Mouse (Mus musculus) lung, embryonic 14.5 days (tissue): ENCODE results near the gene Gucy2c. TPM values are rescaled to one million over a fixed set of nuclear protein-coding genes. Genes with fewer than 3 reads are reported as not detected.

Experiments
- ATAC-seq: fragments of 200-750 bp; cut with Nextera tagmentation; 2 replicates; pipeline ENCODE4 v1.8.0; 2017; ENCODE audit warnings: mild to moderate bottlenecking, moderate TSS enrichment, moderate library complexity; ENCODE audit not compliant: insufficient read depth
- DNase-seq: peaks from one replicate; pipeline ENCODE4 v3.0.0-alpha.2; 2015
- H3K27ac ChIP-seq: fragments of 300-500 bp; sonication (generic); 2 replicates; pipeline ENCODE4 v1.5.1; 2014; ENCODE audit warnings: low read depth, mild to moderate bottlenecking, moderate library complexity
- H3K27me3 ChIP-seq: fragments of 300-500 bp; sonication (generic); 2 replicates; pipeline ENCODE4 v1.6.1; 2014; ENCODE audit warnings: low read length, control low read depth; ENCODE audit not compliant: insufficient read depth
- H3K36me3 ChIP-seq: fragments of 300-500 bp; sonication (generic); 2 replicates; pipeline ENCODE4 v1.6.1; 2014; ENCODE audit warnings: control low read depth; ENCODE audit not compliant: insufficient read depth
- H3K4me1 ChIP-seq: fragments of 300-500 bp; sonication (generic); 2 replicates; pipeline ENCODE4 v1.6.1; 2014; ENCODE audit warnings: antibody characterized with exemption, control low read depth; ENCODE audit not compliant: insufficient read depth
- H3K4me2 ChIP-seq: fragments of 300-500 bp; sonication (generic); 2 replicates; pipeline ENCODE4 v1.6.1; 2014; ENCODE audit warnings: mild to moderate bottlenecking
- H3K4me3 ChIP-seq: fragments of 300-500 bp; sonication (generic); 2 replicates; pipeline ENCODE4 v1.5.1; 2014; ENCODE audit warnings: low read depth, low read length
- H3K9ac ChIP-seq: fragments of 300-500 bp; sonication (generic); 2 replicates; pipeline ENCODE4 v1.6.1; 2014
- H3K9me3 ChIP-seq: fragments of 300-500 bp; sonication (generic); 2 replicates; pipeline ENCODE4 v1.6.1; 2016; ENCODE audit warnings: low read depth, low read length, control low read depth
- CTCF ChIP-seq: IDR thresholded peaks from 2 replicates; pipeline ENCODE4 v1.5.1; 2016; ENCODE audit warnings: antibody characterized with exemption, low read depth
- WGBS: fragments of 180-500 bp; shearing (Covaris S2); extraction: QIAGEN DNeasy Blood & Tissue Kit; methylation state at CpG from one replicate; pipeline ENCODE4 v1.1.7; 2014; 5-methylcytosine and 5-hydroxymethylcytosine counted together
- polyA plus RNA-seq: library from polyadenylated mRNA; unstranded; fragments of >200 nt; fragmentation: Nextera tagmentation; extraction: Ambion mirVana; gene quantifications from 2 replicates; pipeline ENCODE4 v1.2.1, GENCODE M21; 2014

Gucy2c gene
- polyA plus RNA-seq, 1 experiment from 2014 or later = 0.08 TPM

GRCm38 (mm10) chr6:136741281-136741680 is 40.3 kb downstream of the Gucy2c start:
- H3K4me2 ChIP-seq = no peak overlapping the region
- H3K4me3 ChIP-seq = no peak overlapping the region
- DNase-seq (no peak), ATAC-seq (no peak)
- H3K27ac ChIP-seq = no peak overlapping the region
- no peak overlapping the region for H3K9ac ChIP-seq
- no peak for TF ChIP-seq CTCF
- 77% methylated on average over 10 of the region's 10 CpGs for WGBS
- H3K4me1 ChIP-seq = no peaks in the 10 kb centered on the region
- no peaks in the 10 kb centered on the region for H3K27me3 ChIP-seq
- H3K36me3 ChIP-seq = no peaks in the 10 kb centered on the region
- H3K9me3 ChIP-seq = no peaks in the 10 kb centered on the region

GRCm38 (mm10) chr6:136735766-136736165 is 45.8 kb downstream of the Gucy2c start:
- no peak overlapping the region for H3K9ac ChIP-seq
- H3K27ac ChIP-seq = no peak overlapping the region
- H3K27me3 ChIP-seq = no peaks in the 10 kb centered on the region
- no peak overlapping the region for H3K4me2 ChIP-seq
- no peaks in the 10 kb centered on the region for H3K4me1 ChIP-seq
- TF ChIP-seq CTCF = no peak
- ATAC-seq (no peak), DNase-seq (no peak)
- WGBS = 79% methylated on average over 7 of the region's 7 CpGs
- no peaks in the 10 kb centered on the region for H3K9me3 ChIP-seq
- no peaks in the 10 kb centered on the region for H3K36me3 ChIP-seq
- no peak overlapping the region for H3K4me3 ChIP-seq

- no peak for DNase-seq
- WGBS = 90% methylated on average over 14 of the region's 14 CpGs
- Histone ChIP-seq H3K4me1 (no peaks in the 10 kb centered on the region), H3K9ac (no peak overlapping the region), H3K4me2 (no peak overlapping the region), H3K9me3 (no peaks in the 10 kb centered on the region), H3K27ac (no peak overlapping the region), H3K4me3 (no peak overlapping the region), H3K27me3 (no peaks in the 10 kb centered on the region), H3K36me3 (no peaks in the 10 kb centered on the region)
- no peak for ATAC-seq
- no peak for TF ChIP-seq CTCF
Measured at GRCm38 (mm10) chr6:136728144-136728543, 53.4 kb downstream of the Gucy2c start.

- Histone ChIP-seq H3K27me3 (no peaks in the 10 kb centered on the region), H3K4me1 (no peaks in the 10 kb centered on the region), H3K27ac (no peak overlapping the region), H3K9me3 (no peaks in the 10 kb centered on the region), H3K4me3 (no peak overlapping the region), H3K36me3 (no peaks in the 10 kb centered on the region), H3K4me2 (no peak overlapping the region), H3K9ac (no peak overlapping the region)
- DNase-seq (no peak), ATAC-seq (no peak)
- WGBS = 66% methylated on average over 3 of the region's 3 CpGs
- no peak for TF ChIP-seq CTCF
Measured at GRCm38 (mm10) chr6:136723171-136723570, 58.4 kb downstream of the Gucy2c start.

GRCm38 (mm10) chr6:136722565-136722964 is 59.0 kb downstream of the Gucy2c start:
- Histone ChIP-seq H3K4me1 (no peaks in the 10 kb centered on the region), H3K36me3 (no peaks in the 10 kb centered on the region), H3K9me3 (no peaks in the 10 kb centered on the region), H3K27ac (no peak overlapping the region), H3K4me2 (no peak overlapping the region), H3K27me3 (no peaks in the 10 kb centered on the region), H3K4me3 (no peak overlapping the region), H3K9ac (no peak overlapping the region)
- 83% methylated on average over 7 of the region's 7 CpGs for WGBS
- DNase-seq = no peak
- ATAC-seq = no peak
- TF ChIP-seq CTCF = no peak

GRCm38 (mm10) chr6:136721925-136722324 is 59.6 kb downstream of the Gucy2c start:
- H3K4me1 ChIP-seq = no peaks in the 10 kb centered on the region
- no peaks in the 10 kb centered on the region for H3K27me3 ChIP-seq
- H3K4me3 ChIP-seq = no peak overlapping the region
- H3K9ac ChIP-seq = no peak overlapping the region
- ATAC-seq (no peak; the same call in 1 of the 2 replicates), DNase-seq (peak; percentile 79)
- WGBS = 51% methylated on average over 6 of the region's 6 CpGs
- no peak overlapping the region for H3K27ac ChIP-seq
- H3K9me3 ChIP-seq = no peaks in the 10 kb centered on the region
- H3K4me2 ChIP-seq = no peak overlapping the region
- H3K36me3 ChIP-seq = no peaks in the 10 kb centered on the region
- peak; percentile 81 for TF ChIP-seq CTCF

- 87% methylated on average over 15 of the region's 15 CpGs for WGBS
- Histone ChIP-seq H3K9ac (no peak overlapping the region), H3K27me3 (no peaks in the 10 kb centered on the region), H3K4me1 (no peaks in the 10 kb centered on the region), H3K4me3 (no peak overlapping the region), H3K27ac (no peak overlapping the region), H3K36me3 (no peaks in the 10 kb centered on the region), H3K9me3 (no peaks in the 10 kb centered on the region), H3K4me2 (no peak overlapping the region)
- no peak for ATAC-seq
- TF ChIP-seq CTCF = no peak
- DNase-seq = no peak
Measured at GRCm38 (mm10) chr6:136720436-136720835, 61.1 kb downstream of the Gucy2c start.

GRCm38 (mm10) chr6:136715881-136716431 is 65.6 kb downstream of the Gucy2c start:
- H3K4me2 ChIP-seq = no peak overlapping the region
- DNase-seq (no peak), ATAC-seq (no peak)
- no peaks in the 10 kb centered on the region for H3K4me1 ChIP-seq
- H3K4me3 ChIP-seq = no peak overlapping the region
- 72% methylated on average over 10 of the region's 11 CpGs for WGBS
- H3K9me3 ChIP-seq = no peaks in the 10 kb centered on the region
- no peak overlapping the region for H3K27ac ChIP-seq
- no peaks in the 10 kb centered on the region for H3K27me3 ChIP-seq
- H3K36me3 ChIP-seq = no peaks in the 10 kb centered on the region
- no peak for TF ChIP-seq CTCF
- H3K9ac ChIP-seq = no peak overlapping the region
